Mouse (Mus musculus): ENCODE results near the gene Smim9.

Smim9 gene

DNA sequence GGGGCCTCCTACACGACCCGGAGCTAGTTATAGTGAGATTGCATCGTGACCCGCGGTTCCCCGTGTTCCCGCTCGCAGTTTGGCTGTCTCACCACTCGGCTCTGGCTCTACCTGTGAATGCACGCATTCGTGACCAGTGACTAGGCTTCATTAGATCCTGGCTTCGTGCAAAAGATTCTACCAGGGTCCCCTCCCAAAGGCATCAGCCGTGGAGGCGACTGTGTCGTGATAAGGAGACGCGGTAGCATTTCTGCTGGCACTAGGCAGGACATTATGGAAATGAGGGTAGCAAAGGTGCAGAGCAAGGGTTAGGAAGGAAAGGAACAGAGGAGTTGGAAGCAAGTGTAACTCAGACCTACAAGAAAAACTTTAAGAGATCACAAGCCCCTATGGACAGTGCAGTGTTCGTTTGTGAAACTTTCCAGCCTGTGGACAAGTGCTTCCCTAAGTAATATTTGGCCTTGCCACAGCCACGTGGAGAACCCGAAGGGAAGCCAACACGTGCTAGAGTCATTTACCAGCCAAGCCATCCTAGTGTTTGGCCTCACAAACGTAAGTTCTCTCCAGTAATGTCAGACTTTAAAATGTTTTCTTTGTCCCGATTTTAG, 67.3 kb downstream of the Smim9 start:
- TF ChIP-seq NANOG (IDR thresholded peaks at IDR 0.05; ENCODE audit: borderline replicate concordance, low read length), result no peak
- TF ChIP-seq POU5F1 (IDR thresholded peaks at IDR 0.05; ENCODE audit: borderline replicate concordance, low read length), result no peak
- H3K9me3 ChIP-seq (ENCODE audit: low read length), result no peaks in the 10 kb centered on the region

More for the DNA sequence above, 67.3 kb downstream of the Smim9 start:
- Histone ChIP-seq H3K4me3 (replicated peaks; ENCODE audit: low read length) (peak overlapping the region; percentile 90), H3K4me1 (replicated peaks; ENCODE audit: low read depth, low read length) (peaks cover 21% of the 10 kb centered on the region), H3K36me3 (ENCODE audit: insufficient read depth, low read length) (peaks cover 40% of the 10 kb centered on the region), H3K27me3 (ENCODE audit: insufficient read depth, low read length) (no peaks in the 10 kb centered on the region)
